Mouse (Mus musculus): ENCODE measurements around the gene Acot5. TPM values are rescaled to one million over a fixed set of nuclear protein-coding genes. Genes with fewer than 3 reads are reported as not detected.
"Not testable (repeated sequence)": the region's sequence is repeated elsewhere in the genome, so short reads cannot be mapped to it uniquely, and the experiment has no call there.

The Acot5 gene
- polyA plus RNA-seq (2017; shearing (Covaris generic)): not detected

DNA sequence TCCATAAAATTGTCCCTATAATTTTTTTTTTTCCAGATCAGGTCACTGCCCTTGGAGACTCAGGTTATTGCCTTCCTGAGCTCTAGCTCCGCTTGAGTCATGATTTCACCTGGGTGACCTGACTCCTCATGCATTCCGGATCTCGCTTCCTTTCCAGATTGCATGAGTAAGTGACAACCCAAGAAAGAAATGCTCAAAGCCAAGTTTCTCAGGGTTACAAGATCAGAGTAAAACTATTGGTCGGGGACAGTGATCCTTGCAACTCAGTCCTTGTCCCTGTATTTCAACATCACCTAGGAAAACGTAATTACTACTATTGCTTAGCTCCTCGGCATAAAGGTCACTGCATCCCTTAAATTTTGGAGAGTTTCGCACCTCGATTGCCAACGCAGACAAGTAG lies at the start of gene Acot5:
Gene Acot5 (plus strand): TSS at position 340 of the 400 bp plus-strand sequence.
- ATAC-seq: no peak

DNA sequence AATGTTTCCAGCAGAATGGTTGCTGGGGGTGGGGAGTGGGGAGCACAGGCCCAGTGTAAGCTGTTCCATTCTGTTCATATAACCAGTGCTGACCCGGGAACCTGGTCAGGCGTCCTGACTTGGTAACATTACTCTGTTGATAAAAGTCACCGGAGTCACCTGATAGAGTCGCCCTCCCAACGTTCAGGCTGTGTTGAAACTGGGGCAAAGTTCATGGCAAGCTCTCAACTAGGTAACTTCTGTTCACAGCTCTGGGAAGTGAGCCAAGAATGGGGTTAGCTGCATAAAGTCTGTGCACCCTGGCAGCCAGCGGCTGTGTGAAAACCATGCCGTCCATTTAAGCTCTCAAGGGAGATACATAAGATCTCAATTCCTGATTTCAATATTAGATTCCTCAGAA lies 48.6 kb upstream of the Acot5 start:
- ATAC-seq: not testable (repeated sequence)

DNA sequence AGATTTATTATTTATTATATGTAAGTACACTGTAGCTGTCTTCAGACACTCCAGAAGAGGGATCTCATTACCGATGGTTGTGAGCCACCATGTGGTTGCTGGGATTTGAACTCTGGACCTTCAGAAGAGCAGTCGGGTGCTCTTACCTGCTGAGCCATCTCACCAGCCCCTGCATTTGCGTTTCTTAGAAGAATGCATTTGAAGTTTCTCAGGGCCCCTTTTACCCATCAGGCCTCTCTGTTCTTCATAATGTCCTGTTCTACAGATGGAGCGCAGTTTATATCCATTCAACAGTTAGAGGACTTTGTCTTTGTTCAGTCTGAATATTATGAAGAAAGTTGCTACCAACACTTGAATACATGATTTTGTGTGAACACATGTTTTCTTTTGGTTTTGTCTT lies 46.9 kb upstream of the Acot5 start:
- not testable (repeated sequence) for ATAC-seq

DNA sequence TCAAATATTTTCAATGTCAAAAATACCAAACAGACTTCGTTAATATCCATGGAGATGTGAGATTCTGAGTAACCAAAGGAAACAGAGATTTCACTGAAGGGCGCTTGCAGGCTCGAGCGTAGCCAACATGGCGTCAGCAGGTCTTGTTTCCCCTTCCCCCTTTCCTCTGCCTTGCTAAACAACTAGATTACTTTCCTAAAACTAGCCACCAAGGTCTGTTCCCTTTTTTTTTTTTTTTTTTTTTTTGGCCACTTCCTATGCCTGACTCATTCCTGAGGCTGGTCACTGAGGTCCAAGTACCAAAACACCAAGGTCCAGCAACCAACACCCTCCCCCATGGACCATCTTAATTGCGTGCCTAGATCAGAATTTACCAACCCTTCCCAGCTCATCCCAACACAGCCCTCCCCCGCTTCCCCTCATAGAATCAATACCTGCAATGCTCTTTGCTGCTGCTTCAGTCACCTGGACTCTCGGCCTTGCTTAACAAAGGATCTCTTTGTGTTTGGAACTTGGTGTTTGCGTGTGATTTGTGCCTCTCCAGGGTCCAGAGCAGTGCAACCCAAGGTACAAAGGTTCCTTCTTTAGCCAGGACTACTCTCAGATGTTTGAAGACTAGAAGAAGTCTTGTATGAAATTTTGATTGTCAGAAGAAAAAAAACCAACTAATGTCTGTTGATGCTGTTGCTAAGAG lies 45.9 kb upstream of the Acot5 start:
- ATAC-seq: no peak

DNA sequence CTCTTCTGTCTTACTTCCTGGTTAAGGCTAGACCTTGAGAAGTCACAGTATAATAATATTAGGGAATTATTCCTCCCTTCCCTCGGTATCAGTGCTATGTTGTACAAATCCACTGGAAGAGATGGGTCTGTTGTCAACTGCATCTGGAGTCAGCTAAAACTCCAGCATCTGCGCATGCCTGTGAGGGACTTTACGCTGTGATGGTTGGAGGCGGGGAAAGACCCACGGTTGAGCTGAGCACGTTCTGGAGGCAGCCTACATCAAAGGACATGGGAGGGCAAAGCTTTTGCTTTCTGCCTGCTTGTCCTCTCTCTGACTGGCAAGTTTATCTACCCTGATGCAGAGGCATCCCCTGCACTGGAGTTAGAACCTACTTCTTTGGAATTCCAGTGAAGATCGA lies 43.2 kb upstream of the Acot5 start:
- ATAC-seq: peak; percentile 91

DNA sequence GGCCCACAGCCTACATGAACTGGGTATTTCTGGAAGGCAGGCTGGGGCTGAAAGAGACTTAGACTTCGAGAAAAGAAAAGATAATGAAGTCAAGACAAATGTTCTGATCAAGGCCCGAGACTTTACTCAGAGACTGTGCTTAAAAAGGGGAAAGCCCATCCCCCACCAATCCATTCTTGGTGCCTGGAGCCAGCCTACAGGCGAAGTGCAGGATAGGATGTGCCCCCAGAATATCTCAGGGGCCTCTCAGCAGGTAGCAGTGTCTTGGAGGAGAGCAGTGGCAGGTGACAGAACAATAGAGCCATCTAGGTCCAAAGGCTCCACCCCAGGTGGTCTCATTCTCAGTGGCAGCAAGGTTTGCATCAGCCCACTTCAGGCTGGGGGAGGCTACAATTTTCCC lies 40.8 kb upstream of the Acot5 start:
- ATAC-seq: not testable (repeated sequence)

DNA sequence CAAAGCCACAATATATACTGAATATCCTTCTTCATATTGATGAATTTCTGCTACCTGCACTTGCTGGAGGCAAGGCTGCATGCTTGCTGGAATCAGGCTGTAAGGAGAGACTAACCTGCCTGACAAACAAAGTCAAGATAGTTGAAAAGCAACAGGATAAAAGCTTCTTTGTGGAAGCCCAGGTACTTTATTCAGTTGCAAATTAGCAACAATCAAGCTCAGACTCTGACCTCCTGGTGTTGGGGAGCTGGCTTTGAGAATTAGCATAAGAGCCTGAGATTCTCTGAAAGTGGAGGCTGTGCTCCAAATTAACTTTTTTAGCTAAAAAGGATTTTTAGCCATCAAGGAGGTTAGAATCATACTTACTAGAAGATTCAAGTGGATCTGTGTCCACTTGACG lies 40.1 kb upstream of the Acot5 start:
- not testable (repeated sequence) for ATAC-seq

DNA sequence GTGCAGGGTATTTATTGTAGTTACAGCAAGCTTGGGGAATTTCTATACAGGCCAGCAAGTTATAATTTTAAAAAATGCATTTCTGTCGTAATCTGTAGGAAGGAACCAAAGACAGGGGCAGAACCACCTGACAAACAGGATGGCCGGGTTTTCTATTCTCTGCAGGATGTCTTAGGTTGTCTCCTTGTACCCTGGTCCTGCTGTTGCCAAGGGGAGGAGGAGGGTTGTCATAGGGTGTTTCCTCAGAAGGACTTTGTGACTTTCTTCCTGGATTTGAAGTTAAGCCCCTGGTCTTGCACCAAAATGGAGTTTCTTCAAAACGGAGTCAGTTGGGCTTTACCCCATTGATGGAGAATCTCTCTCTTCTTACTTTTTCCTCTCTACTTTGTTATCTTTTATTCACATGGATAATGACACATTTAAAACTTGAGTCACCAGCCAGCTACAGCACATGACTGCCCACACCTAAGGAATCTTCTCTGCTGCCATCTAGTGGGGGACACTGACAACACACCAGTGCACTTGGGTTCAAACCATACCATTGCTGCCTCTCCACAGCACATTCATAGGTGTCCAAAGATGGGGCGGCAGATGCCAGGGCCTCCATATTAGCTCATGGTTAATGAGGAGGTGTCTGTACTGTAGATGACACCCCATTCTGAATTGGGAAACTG lies 38.3 kb upstream of the Acot5 start:
- ATAC-seq: peak; percentile 91

DNA sequence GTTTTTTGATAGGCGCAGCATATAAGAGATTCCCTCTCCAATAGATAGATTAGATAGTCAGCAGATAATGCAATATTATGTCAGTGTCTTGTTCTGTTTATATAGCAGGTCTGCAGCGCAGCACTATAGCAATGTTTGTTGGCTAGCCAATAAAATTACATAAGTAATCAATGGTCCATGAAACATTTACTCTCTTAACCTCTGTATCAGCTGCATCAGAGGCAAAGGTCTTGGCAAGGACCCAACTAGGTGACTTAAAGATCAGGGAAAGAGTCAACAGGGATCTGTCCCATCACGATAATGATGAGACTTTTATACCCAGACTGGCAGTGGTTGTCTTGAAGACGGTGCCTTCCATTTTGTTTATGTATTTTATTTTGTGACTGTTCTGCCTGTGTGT lies 36.3 kb upstream of the Acot5 start:
- ATAC-seq: no peak

DNA sequence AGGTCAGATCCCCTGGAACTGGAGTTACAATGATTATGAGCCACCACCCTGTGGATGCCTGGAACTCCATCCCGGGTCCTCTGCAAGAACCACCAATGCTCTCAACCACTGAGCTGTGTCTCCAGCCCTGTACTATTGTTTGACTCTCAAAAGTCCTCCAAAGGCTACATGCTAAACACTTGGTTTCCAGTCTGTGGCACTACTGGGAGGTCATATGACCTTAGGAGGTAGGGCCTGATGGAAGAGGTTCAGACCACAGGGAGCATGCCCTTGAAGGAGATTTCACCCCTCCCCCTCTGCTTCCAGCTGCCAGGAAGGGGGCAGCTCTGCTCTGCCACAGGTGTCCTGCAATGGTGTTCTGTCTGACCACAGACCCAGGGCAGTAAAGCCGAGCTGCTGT lies 35.8 kb upstream of the Acot5 start:
- not testable (repeated sequence) for ATAC-seq

DNA sequence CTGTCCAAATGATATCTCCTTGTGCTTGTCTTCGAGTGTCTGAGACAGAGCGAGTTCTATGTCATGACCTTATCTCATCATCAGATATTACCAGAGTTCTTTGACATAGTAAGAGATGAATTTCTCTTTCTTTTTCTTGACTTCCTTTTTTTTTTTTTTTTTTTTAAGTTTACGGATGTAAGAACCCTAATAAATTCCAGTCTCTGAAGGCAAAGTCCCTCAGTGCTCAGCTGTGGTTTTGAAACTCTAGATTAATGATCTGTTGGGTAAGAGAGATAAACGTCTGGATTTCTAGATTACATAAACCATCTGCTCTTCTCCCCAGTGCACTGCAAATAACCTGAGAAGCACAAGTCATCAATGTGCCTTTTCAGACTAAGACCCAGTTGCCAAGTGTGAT lies 35.0 kb upstream of the Acot5 start:
- no peak for ATAC-seq

DNA sequence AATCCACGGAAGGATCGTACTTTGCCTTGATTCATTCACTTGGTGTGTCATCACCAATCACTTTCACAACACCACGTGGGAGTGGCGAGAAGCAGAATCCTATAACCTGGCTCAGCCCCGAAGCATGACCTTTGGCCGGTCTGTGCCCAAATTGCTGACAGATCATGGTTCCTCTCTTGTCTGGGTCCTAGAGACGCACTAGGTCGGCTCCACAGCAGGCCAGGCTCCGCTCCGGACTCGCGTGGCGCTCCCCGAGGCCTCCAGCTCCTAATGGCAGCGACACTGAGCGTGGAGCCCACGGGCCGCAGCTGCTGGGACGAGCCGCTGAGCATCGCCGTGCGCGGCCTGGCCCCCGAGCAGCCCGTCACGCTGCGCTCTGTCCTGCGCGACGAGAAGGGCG lies 30.9 kb upstream of the Acot5 start, which contains the start of gene Acot4:
Gene Acot4 (plus strand): TSS at position 139 of the 400 bp plus-strand sequence.
- not testable (repeated sequence) for ATAC-seq

DNA sequence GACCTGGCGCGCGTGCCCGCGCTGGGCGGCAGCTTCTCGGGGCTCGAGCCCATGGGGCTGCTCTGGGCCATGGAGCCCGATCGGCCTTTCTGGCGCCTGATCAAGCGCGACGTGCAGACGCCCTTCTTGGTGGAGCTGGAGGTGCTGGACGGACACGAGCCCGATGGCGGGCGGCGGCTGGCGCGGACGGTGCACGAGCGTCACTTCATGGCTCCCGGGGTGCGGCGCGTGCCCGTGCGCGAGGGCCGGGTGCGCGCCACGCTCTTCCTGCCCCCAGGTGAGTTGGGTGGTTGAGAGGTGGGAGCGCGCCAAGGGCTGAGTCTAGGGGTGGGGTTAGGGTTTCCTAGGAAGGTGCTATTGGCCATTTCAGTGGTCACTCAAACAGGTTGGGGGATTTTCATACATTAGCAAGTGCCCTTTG lies 30.4 kb upstream of the Acot5 start, which contains the start of gene Gm49366:
Gene Gm49366 (plus strand): TSS at position 245 of the 421 bp plus-strand sequence.
- peak; percentile 20 for ATAC-seq

DNA sequence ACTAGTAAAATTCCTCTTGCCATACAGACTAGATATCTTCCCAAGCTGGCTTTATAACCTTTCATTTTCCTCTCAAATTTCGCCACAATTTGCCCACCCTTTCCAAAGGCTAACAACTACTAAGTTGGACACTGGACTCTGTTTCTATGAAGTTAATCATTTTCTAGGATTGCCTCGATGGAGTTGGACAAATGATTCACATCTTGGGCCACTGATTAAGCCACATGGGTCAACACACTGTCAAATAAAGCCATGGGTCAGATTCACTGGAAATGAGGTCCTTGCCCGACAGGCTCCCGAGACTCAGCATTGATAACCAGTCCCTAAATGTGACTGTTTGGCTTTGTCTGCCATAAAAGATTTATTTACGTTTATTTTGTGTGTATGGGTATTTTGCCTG lies 26.9 kb upstream of the Acot5 start:
- no peak for ATAC-seq

DNA sequence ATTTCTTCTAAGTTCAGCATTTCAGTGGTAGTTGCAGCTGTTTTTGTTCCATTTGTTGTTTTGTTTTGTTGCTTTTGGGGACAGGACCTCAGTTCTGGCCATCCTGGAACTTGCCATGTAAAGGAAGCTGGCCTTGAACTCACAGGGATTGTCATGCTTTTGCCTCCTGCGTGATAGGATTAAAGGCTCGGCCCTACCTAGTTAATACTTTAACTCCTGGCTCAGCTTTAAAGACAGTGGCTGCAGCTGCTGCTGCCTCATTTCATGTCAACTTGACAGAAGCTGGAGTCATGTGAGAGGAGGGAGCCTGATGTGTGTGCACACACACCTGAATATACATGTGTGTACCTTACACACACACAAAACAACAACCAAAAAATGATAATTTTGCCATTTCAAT lies 25.1 kb upstream of the Acot5 start:
- ATAC-seq: no peak

DNA sequence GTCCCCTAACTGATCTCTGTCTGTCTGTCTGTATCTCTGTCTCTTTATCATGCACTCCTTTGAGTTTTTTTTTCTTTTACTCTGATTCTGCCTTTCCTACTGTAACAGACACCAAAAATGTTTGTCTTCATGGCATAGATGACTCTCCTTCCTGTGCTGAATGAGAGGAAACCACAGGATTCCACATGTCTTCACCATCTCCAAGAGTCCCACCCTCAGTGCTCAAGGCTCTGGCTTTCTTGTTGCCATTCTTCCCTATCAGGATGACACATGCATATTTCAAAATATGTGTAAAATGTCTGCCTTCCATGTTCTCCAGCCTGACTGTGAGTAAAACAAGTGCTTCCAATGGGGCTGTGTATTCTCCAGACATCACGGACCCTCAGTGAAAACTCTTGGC lies 22.2 kb upstream of the Acot5 start:
- no peak for ATAC-seq

DNA sequence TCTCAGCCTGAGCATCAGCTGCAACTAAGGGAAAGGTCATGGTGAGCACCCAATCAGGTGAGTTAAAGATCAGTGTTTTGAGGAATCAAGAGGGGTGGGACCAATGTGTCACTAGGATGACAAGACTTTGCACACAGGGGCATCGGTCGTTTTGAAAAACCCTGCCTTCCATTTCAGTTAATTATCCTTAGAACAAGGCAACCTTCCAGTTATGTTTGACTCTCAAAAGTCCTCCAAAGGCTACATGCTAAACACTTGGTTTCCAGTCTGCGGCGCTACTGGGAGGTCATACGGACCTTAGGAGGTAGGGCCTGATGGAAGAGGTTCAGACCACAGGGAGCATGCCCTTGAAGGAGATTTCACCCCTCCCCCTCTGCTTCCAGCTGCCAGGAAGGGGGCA lies 18.4 kb upstream of the Acot5 start:
- not testable (repeated sequence) for ATAC-seq

DNA sequence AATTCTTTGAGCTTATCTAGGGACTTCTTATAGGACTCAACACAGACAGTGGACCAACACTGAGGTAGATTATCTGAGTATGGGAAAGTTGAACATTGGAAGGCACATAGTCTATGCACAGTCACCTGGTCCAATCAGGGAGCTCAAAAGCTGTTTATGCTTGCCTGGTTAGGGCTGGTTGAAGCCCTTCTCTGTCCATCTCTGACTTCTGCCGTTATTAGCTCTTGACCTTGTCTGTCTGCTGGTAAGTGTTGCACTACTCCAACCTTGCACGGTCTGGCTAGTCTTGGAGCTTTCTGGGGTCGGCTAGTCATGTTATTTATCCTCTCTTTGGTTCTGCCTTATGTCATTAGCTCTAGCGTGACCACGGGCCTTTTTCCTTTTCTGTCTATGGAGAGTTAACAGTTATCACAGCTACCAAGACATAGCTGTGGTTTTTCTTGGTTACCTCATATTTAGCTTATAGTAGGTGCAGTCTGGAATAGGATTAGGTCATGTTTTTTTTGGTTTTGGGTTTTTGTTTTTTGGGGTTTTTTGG lies 17.1 kb upstream of the Acot5 start, which contains the start of gene Acot3:
Gene Acot3 (plus strand): TSS at position 208 of the 538 bp plus-strand sequence.
- no peak for ATAC-seq

DNA sequence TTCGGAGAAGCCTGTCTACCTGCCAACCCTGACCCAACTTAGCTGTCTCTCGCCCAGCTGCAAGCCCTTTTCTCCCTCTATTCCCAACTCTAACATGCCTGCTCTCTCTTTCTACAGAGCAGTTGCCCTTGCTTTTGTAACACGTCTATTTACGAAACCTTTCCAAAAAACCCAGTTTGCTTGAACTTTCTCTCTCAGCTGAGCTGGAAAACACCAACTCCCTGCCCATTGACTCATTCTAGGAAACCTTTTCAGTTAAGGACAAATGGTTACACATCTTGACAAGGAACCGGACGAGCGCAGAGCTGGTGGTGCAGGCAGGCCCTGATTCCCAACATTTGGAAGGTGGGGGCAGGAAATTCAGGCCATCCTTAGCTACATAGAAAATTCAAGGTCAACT lies 16.5 kb upstream of the Acot5 start:
- ATAC-seq: no peak

DNA sequence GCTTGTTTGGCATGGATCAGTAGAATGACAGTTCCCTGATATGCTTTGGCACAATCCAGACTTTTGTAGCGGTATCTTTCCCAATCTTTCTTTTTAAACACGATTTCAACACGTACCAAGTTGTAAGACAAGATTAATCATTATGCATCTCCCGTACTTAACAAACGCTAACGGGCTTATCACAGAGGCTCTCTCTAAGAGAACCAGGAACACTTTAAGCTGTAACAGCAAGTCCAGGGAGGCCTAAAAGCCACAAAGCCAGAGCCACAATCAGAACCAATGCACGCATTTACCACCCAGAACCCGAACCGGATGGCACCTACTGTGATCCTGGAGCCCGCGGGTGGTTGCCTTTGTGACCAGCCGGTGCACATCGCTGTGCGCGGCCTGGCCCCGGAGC lies 16.0 kb upstream of the Acot5 start:
- no peak for ATAC-seq

DNA sequence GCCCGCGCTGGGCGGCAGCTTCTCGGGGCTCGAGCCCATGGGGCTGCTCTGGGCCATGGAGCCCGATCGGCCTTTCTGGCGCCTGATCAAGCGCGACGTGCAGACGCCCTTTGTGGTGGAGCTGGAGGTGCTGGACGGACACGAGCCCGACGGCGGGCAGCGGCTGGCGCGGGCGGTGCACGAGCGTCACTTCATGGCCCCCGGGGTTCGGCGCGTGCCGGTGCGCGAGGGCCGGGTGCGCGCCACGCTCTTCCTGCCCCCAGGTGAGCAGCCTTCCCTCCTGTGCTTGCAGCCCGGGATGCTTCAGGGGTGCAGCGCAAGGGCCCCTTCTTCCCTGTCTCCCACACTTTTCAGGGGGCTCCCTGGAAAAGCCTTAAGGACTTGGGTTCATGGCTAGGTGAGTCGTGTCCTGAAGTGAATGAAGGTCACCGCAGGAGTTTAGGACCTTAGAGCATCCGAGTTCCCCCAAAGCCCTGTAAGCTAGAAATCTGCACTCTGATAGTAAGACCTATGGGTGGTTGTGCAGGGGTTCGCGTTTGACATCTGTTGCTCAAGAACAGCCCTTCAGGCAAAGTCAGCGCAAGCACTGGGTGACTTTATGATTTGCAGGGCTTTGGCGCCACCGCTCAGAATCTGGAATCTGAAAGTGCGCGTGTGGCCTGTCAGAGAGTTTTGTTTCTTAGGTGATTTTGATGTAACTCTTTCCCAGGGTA lies 15.3 kb upstream of the Acot5 start:
- no peak for ATAC-seq

DNA sequence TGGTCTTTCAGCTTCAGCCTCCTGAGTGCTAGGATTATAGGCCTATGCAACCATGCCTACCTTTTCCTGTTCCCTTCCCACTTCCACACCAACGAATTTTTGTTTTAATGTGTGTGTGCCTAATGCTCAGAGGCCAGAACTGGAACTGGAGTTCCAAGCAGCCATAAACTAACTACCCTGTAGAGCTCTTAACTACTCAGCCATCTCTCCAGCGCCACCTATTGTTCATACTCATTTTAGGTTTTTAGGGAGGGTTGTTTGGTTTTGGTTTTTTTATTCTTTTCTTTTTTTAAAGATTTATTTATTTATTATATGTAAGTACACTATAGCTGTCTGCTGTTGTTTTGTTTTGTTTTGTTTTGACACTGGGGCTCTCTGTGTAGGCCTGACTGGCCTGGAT lies 8.2 kb upstream of the Acot5 start:
- peak; percentile 45 for ATAC-seq

DNA sequence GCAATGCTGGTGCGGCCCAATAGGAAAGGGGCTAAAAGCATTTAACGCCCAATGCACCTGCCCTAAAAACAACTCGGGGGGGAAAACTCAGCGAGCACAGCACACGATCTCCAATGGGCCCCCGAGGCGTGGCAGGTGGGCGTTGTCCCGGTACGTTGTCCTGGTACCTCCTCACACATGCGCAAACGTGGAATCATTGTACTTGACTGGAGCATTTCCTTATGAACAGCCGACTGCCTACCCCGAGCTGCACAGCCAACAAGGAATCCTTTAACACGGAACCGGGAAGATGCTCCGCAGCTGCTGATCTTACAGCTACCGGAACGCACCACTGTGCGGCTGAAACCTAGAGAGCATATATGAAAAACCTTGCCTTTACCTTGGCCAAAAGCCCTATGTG lies 6.8 kb upstream of the Acot5 start:
- no peak for ATAC-seq
